Mouse (Mus musculus) liver, embryonic 14.5 days (tissue): ENCODE measurements around the gene Zp2.

Experiments used
- CTCF ChIP-seq: IDR thresholded peaks from 2 replicates; pipeline ENCODE4 v1.5.1; 2016; ENCODE audit warnings: antibody characterized with exemption, low read depth, control low read depth
- EP300 ChIP-seq: IDR thresholded peaks from 2 replicates; pipeline ENCODE4 v1.6.1; 2016; ENCODE audit warnings: antibody characterized with exemption, low read depth

DNA sequence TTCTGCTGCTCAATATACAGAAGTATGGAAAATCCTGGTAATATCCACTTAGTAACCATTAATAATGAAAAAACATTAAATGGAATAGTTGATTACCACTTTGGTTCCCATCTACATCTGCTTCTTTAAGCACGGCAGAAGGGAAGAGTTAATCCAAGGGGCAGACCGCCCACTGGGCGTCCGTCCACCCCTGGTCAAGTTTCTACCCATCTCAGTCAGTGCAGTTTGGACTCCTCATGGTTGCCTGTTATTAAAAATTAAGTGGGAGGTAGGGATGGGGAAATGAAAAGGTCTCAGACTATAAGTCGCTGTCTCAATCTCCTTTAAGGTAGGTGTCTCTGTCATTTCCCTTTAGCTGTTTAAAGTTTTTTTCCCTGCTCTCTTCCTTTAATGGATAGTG lies 43.9 kb upstream of the Zp2 start:
- TF ChIP-seq CTCF, result no peak
- TF ChIP-seq EP300, result no peak
